Mouse (Mus musculus) testis, adult 2 months (tissue): ENCODE measurements around the gene Sult6b1. TPM values are rescaled to one million over a fixed set of nuclear protein-coding genes. Genes with fewer than 3 reads are reported as not detected.

ENCODE experiments used
- H3K27ac ChIP-seq: fragments of 200-500 bp; 2 replicates; pipeline ENCODE4 v1.5.1; 2012; ENCODE audit warnings: low read depth, low read length; ENCODE audit not compliant: control insufficient read depth, insufficient read depth
- H3K27me3 ChIP-seq: fragments of 200-500 bp; 2 replicates; pipeline ENCODE4 v1.6.1; 2012; ENCODE audit warnings: mild to moderate bottlenecking, low read length, moderate library complexity; ENCODE audit not compliant: control insufficient read depth, insufficient read depth
- H3K36me3 ChIP-seq: fragments of 200-500 bp; 2 replicates; pipeline ENCODE4 v1.6.1; 2012; ENCODE audit warnings: mild to moderate bottlenecking, low read length; ENCODE audit not compliant: control insufficient read depth, insufficient read depth
- H3K4me1 ChIP-seq: fragments of 200-500 bp; 2 replicates; pipeline ENCODE4 v1.6.1; 2012; ENCODE audit warnings: low read length; ENCODE audit not compliant: control insufficient read depth, insufficient read depth
- H3K4me3 ChIP-seq: fragments of 200-500 bp; 2 replicates; pipeline ENCODE4 v1.5.1; 2012; ENCODE audit warnings: low read depth, mild to moderate bottlenecking, low read length, moderate library complexity, mixed read lengths; ENCODE audit not compliant: control insufficient read depth
- CTCF ChIP-seq: fragments of 200-500 bp; IDR thresholded peaks from 2 replicates; pipeline ENCODE4 v1.5.1; 2012; ENCODE audit warnings: low read depth, mild to moderate bottlenecking, inconsistent platforms, low read length, moderate library complexity; ENCODE audit not compliant: control insufficient read depth, insufficient read depth, insufficient replicate concordance
- POLR2A ChIP-seq: fragments of 200-500 bp; IDR thresholded peaks from 2 replicates; pipeline ENCODE4 v1.6.1; 2012; ENCODE audit warnings: low read depth, mild to moderate bottlenecking, inconsistent platforms, low read length, moderate library complexity; ENCODE audit not compliant: control insufficient read depth
- polyA plus RNA-seq: library from polyadenylated mRNA; depleted of rRNA; stranded (reverse); fragments of >200 nt; gene quantifications from 2 replicates; pipeline ENCODE4 v1.2.3, GENCODE M21; 2012; rRNA removed

Sult6b1 gene
- polyA plus RNA-seq: 0.17 and 0.25 TPM in 2 replicates

GRCm38 (mm10) chr17:78906892-78907291, at the start of gene Sult6b1:
Sult6b1 (minus strand) TSS chr17:78906992.
- H3K4me1 ChIP-seq: peaks cover 9% of the 10 kb centered on the region
- no peaks in the 10 kb centered on the region for H3K36me3 ChIP-seq
- no peak within 1 kb of the TSS for H3K27ac ChIP-seq
- H3K4me3 ChIP-seq: no peak within 1 kb of the TSS
- H3K27me3 ChIP-seq: no peaks in the 10 kb centered on the region
- TF ChIP-seq POLR2A: no peak
- TF ChIP-seq CTCF: no peak

- Histone ChIP-seq H3K27ac (no peak overlapping the region), H3K27me3 (no peaks in the 10 kb centered on the region), H3K36me3 (no peaks in the 10 kb centered on the region), H3K4me1 (no peaks in the 10 kb centered on the region), H3K4me3 (no peak overlapping the region)
- TF ChIP-seq CTCF: no peak
- TF ChIP-seq POLR2A: no peak
Observed at GRCm38 (mm10) chr17:78953240-78953639, 46.4 kb upstream of the Sult6b1 start.

GRCm38 (mm10) chr17:78952070-78952469, 45.3 kb upstream of the Sult6b1 start:
- no peaks in the 10 kb centered on the region for H3K36me3 ChIP-seq
- H3K27me3 ChIP-seq: no peaks in the 10 kb centered on the region
- no peaks in the 10 kb centered on the region for H3K4me1 ChIP-seq
- TF ChIP-seq POLR2A: no peak
- no peak for TF ChIP-seq CTCF
- H3K27ac ChIP-seq: no peak overlapping the region
- no peak overlapping the region for H3K4me3 ChIP-seq

- no peak for TF ChIP-seq POLR2A
- no peak for TF ChIP-seq CTCF
- H3K36me3 ChIP-seq: no peaks in the 10 kb centered on the region; the same call in 1 of the 2 replicates
- no peak overlapping the region for H3K27ac ChIP-seq
- H3K4me1 ChIP-seq: no peaks in the 10 kb centered on the region
- no peak overlapping the region for H3K4me3 ChIP-seq
- H3K27me3 ChIP-seq: no peaks in the 10 kb centered on the region
Observed at GRCm38 (mm10) chr17:78951225-78951624, 44.4 kb upstream of the Sult6b1 start.

- H3K4me3 ChIP-seq: no peak overlapping the region
- peaks cover 5% of the 10 kb centered on the region for H3K36me3 ChIP-seq
- H3K27ac ChIP-seq: no peak overlapping the region
- H3K4me1 ChIP-seq: no peaks in the 10 kb centered on the region
- TF ChIP-seq CTCF (no peak), POLR2A (no peak)
- no peaks in the 10 kb centered on the region for H3K27me3 ChIP-seq
Observed at GRCm38 (mm10) chr17:78942579-78942978, 35.8 kb upstream of the Sult6b1 start.

- Histone ChIP-seq H3K36me3 (peaks cover 7% of the 10 kb centered on the region), H3K4me1 (no peaks in the 10 kb centered on the region), H3K27ac (no peak overlapping the region), H3K27me3 (no peaks in the 10 kb centered on the region), H3K4me3 (no peak overlapping the region)
- TF ChIP-seq CTCF (no peak), POLR2A (no peak)
Observed at GRCm38 (mm10) chr17:78938927-78939326, 32.1 kb upstream of the Sult6b1 start.

- peak overlapping the region; percentile 100 for H3K4me3 ChIP-seq
- peaks cover 7% of the 10 kb centered on the region for H3K36me3 ChIP-seq
- H3K27ac ChIP-seq: peak overlapping the region; percentile 74
- TF ChIP-seq CTCF: no peak
- peak; percentile 48 for TF ChIP-seq POLR2A
- H3K27me3 ChIP-seq: no peaks in the 10 kb centered on the region
- no peaks in the 10 kb centered on the region for H3K4me1 ChIP-seq
Observed at GRCm38 (mm10) chr17:78937229-78937853, 30.5 kb upstream of the Sult6b1 start.

- Histone ChIP-seq H3K27me3 (no peaks in the 10 kb centered on the region), H3K4me1 (no peaks in the 10 kb centered on the region), H3K4me3 (peak within 1 kb of the TSS; percentile 100), H3K27ac (peak within 1 kb of the TSS; percentile 74), H3K36me3 (peaks cover 7% of the 10 kb centered on the region)
- peak; percentile 84 for TF ChIP-seq POLR2A
- no peak for TF ChIP-seq CTCF
Observed at GRCm38 (mm10) chr17:78936466-78937228, 29.9 kb upstream of the Sult6b1 start, which contains the start of the genes Cebpz and Ndufaf7. Cebpz (minus strand) TSS chr17:78937066. Ndufaf7 (plus strand) TSS chr17:78937136.
